Mouse (Mus musculus) midbrain, embryonic 11.5 days (tissue): ENCODE measurements around the gene Tmem87a. TPM values are rescaled to one million over a fixed set of nuclear protein-coding genes. Genes with fewer than 3 reads are reported as not detected.

Source experiments
- ATAC-seq: fragments of 200-750 bp; cut with Nextera tagmentation; 2 replicates; pipeline ENCODE4 v1.8.0; 2017; ENCODE audit warnings: moderate TSS enrichment, moderate library complexity; ENCODE audit not compliant: low FRiP score
- DNase-seq: peaks from one replicate; pipeline ENCODE4 v3.0.0; 2015; ENCODE audit warnings: low spot score; ENCODE audit errors: missing footprints
- H3K27ac ChIP-seq: fragments of 300-500 bp; sonication (generic); 2 replicates; pipeline ENCODE4 v1.5.1; 2014; ENCODE audit warnings: low read depth, low read length
- H3K27me3 ChIP-seq: fragments of 300-500 bp; sonication (generic); 2 replicates; pipeline ENCODE4 v1.6.1; 2014; ENCODE audit warnings: mild to moderate bottlenecking, low read length, moderate library complexity, mixed read lengths; ENCODE audit not compliant: control insufficient read depth, insufficient read depth
- H3K36me3 ChIP-seq: fragments of 300-500 bp; sonication (generic); 2 replicates; pipeline ENCODE4 v1.6.1; 2014; ENCODE audit warnings: mild to moderate bottlenecking, low read length, moderate library complexity, mixed read lengths; ENCODE audit not compliant: control insufficient read depth, insufficient read depth
- H3K4me1 ChIP-seq: fragments of 300-500 bp; sonication (generic); 2 replicates; pipeline ENCODE4 v1.6.1; 2014; ENCODE audit warnings: low read length; ENCODE audit not compliant: control insufficient read depth, insufficient read depth
- H3K4me2 ChIP-seq: fragments of 300-500 bp; sonication (generic); 2 replicates; pipeline ENCODE4 v1.6.1; 2014; ENCODE audit warnings: mild to moderate bottlenecking, moderate library complexity
- H3K4me3 ChIP-seq: fragments of 300-500 bp; sonication (generic); 2 replicates; pipeline ENCODE4 v1.5.1; 2014; ENCODE audit warnings: low read depth, low read length
- H3K9ac ChIP-seq: fragments of 300-500 bp; sonication (generic); 2 replicates; pipeline ENCODE4 v1.6.1; 2014; ENCODE audit warnings: low read length
- H3K9me3 ChIP-seq: fragments of 300-500 bp; sonication (generic); 2 replicates; pipeline ENCODE4 v1.6.1; 2016; ENCODE audit warnings: low read length; ENCODE audit not compliant: control insufficient read depth
- WGBS: fragments of 180-500 bp; shearing (Covaris S2); extraction: QIAGEN DNeasy Blood & Tissue Kit; methylation state at CpG from one replicate; pipeline ENCODE4 v1.1.7; 2014; 5-methylcytosine and 5-hydroxymethylcytosine counted together
- polyA plus RNA-seq: library from polyadenylated mRNA; unstranded; fragments of >200 nt; fragmentation: Nextera tagmentation; extraction: Ambion mirVana; gene quantifications from 2 replicates; pipeline ENCODE4 v1.2.1, GENCODE M21; 2014

Tmem87a gene
- polyA plus RNA-seq, 1 experiment from 2014 or later = 8.3 TPM

DNA sequence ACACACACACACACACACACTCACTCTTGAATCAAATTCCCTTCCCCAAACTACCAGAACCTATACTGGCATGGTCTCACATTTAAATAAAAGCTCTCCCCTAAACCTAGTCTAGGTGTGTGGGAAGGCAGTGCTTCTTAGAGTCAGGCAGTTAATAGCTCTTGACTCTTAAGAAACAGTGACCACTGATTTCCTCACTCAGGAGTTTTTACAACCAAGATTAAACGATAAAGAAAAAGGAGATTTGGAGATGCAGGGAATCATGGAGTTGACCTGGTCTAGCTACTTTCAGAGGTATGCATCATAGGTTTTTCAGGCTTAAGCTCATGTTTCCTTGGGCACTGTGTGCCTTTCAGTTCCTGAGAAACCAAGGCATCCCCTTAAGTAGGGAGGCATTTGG lies 17.6 kb downstream of the Tmem87a start:
- WGBS = 100% methylated on average over 1 of the region's 1 CpGs
- DNase-seq (no peak), ATAC-seq (no peak)
- Histone ChIP-seq H3K9me3 (no peaks in the 10 kb centered on the region), H3K4me3 (no peak overlapping the region), H3K4me2 (no peak overlapping the region), H3K27ac (no peak overlapping the region), H3K36me3 (peaks cover 2% of the 10 kb centered on the region), H3K27me3 (no peaks in the 10 kb centered on the region), H3K4me1 (no peaks in the 10 kb centered on the region), H3K9ac (no peak overlapping the region)

DNA sequence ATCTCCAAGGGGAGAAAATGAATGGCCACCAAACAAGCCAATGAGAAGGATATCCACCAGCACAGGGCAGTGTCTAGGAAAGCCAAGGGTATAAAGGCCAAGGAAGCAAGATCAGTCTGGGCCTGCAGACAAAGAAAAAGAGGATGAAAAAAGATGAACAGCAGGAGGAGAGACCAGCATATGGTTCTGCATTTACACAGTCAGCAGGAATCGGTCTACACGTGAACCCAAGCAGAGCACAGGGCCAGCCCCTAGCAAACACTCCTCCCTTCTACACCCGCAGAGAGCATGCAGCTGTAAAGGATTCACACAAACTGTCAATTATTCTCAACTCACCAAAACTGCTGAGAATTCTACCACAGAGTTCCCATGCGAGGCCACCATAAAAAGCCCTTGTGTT lies 30.1 kb downstream of the Tmem87a start:
- 87% methylated on average over 4 of the region's 4 CpGs for WGBS
- Histone ChIP-seq H3K9me3 (no peaks in the 10 kb centered on the region), H3K9ac (no peak overlapping the region), H3K27ac (no peak overlapping the region), H3K4me1 (no peaks in the 10 kb centered on the region), H3K36me3 (peaks cover 5% of the 10 kb centered on the region; the same call in 1 of the 2 replicates), H3K4me2 (no peak overlapping the region), H3K27me3 (no peaks in the 10 kb centered on the region), H3K4me3 (no peak overlapping the region)
- DNase-seq (no peak), ATAC-seq (no peak)

DNA sequence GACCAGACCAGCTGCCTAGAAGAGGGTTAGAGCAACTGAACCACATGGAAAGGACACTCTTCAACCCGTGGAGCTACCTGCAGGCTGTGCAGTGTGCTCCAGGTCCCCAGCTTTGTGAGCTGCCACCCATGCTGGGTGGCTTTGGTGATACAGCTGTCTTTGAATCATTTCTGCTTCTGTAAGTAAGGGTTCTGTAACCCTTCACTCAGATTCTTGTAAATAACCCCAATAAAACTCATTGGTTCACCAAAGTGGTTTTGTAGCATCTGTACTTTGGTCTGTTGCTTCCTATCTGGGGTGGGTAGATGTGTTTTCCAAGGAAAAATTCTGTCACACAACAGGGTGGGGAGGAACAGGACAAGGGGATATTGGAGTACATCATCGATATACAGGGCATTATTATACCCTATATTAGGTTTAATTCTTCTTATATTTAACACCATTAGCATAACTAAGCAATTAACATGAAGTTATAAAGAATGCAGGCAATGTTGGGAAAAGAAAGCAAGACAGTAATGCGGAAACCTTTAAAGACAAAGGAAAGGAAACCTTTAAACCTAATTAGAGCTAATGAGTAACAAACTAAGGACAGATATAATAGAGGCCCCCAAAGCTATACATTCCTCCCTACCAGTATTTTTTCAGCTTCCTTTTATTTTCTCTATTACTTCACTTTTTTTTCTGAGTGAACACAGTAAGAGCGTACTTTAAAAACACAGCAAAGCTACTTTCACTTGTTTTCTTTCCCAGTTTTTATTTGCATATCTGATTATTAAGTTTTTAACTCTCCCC lies 36.3 kb downstream of the Tmem87a start:
- 95% methylated on average over 4 of the region's 4 CpGs for WGBS
- no peak overlapping the region for H3K27ac ChIP-seq
- H3K27me3 ChIP-seq = no peaks in the 10 kb centered on the region
- no peak overlapping the region for H3K4me2 ChIP-seq
- H3K36me3 ChIP-seq = peaks cover 11% of the 10 kb centered on the region; the same call in 1 of the 2 replicates
- no peak overlapping the region for H3K4me3 ChIP-seq
- DNase-seq (no peak), ATAC-seq (no peak)
- no peaks in the 10 kb centered on the region for H3K4me1 ChIP-seq
- no peaks in the 10 kb centered on the region for H3K9me3 ChIP-seq
- H3K9ac ChIP-seq = no peak overlapping the region

DNA sequence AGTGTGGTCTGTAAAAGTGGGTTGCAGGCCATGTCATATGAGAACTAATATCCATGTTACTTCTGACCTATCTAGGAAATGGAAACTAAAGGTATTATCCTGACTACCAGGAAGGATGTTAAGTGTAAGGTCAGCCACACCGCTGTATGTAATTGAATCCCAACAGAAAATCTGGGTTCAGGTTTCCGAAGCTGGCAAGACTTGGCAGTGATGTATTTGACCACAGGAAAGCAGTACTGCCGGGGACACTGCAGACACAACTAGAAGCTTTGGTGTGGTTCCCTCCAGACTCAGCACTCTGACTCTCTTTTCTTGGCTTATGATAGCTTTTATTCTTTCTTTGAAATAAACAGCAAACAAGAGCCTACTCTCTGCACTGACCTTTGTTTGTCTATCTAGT lies 37.4 kb downstream of the Tmem87a start:
- Histone ChIP-seq H3K4me2 (no peak overlapping the region), H3K36me3 (peaks cover 13% of the 10 kb centered on the region; the same call in 1 of the 2 replicates), H3K4me1 (no peaks in the 10 kb centered on the region), H3K27me3 (no peaks in the 10 kb centered on the region), H3K9ac (no peak overlapping the region), H3K27ac (no peak overlapping the region), H3K4me3 (no peak overlapping the region), H3K9me3 (no peaks in the 10 kb centered on the region)
- WGBS = 97% methylated on average over 3 of the region's 3 CpGs
- ATAC-seq = no peak
- DNase-seq = no peak

DNA sequence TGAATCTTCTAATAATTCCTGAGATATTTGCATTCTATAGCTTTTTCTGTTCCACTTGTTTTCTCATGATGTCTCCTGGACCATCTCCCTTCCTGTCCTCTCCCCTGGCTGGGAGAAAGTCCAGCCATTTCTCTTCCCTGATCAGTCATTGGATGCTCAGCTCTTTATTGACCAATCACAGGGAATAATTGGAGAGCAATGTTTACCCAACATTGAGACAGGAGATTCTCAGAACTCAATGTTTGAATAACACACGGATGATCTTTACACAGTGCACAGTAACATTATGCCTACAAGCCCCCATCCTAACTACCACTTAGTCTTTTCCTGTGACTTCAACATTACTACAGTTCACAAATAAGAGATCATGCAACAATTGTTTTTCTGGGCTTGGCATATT lies 43.5 kb downstream of the Tmem87a start:
- Histone ChIP-seq H3K9ac (no peak overlapping the region), H3K36me3 (peaks cover 6% of the 10 kb centered on the region; the same call in 1 of the 2 replicates), H3K27ac (no peak overlapping the region), H3K4me2 (no peak overlapping the region), H3K27me3 (no peaks in the 10 kb centered on the region), H3K4me3 (no peak overlapping the region), H3K4me1 (no peaks in the 10 kb centered on the region), H3K9me3 (no peaks in the 10 kb centered on the region)
- 88% methylated on average over 1 of the region's 1 CpGs for WGBS
- DNase-seq (no peak), ATAC-seq (no peak)

DNA sequence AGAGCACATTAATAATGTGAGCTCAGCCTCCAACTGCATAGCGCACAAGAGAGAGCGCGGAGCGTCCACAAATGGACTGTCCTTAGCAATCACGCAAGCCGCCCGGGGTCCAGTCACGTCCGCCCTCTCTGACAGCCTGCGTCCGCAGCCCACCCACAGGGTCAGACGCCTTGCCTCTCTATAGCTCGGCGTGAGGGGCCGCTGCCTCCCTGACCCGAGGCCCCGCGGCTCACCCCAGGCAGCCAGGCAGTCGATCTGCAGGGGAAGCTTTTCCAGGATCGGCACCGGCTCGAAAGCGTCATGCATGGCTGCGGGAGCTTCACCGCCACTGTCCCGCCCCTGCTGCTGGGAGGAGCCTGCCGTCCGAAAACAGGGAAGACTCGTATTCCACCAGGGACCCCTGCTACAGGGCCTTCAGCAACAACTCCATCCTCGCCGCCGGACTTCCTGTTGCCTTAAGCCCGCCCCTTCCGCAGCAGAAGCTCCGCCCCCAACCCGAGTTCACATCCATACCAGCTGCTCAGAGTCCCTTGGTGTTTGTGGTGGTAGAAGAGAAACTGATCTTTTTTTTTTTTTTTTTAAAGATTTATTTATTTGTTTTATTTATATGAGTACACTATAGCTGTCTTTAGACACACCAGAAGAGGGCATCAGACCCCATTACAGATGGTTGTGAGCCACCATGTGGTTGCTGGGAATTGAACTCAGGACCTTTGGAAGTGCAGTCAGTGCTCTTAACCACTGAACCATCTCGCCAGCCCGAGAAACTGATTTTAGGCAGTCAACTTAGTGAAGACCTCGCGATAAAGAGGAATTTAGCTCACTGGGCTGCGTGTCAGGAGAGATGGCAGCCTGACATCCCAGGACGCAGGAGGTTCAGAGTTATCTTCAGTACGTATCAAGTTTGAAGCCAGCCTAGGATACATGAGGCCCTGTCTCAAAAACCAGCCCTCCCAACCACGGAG lies 50.9 kb downstream of the Tmem87a start, which contains the start of gene Vps39:
Gene Vps39 (minus strand): TSS at position 456 of the 965 bp plus-strand sequence.
- H3K4me2 ChIP-seq = peak within 1 kb of the TSS; percentile 74
- no peaks in the 10 kb centered on the region for H3K9me3 ChIP-seq
- H3K9ac ChIP-seq = peak within 1 kb of the TSS; percentile 88
- ATAC-seq = peak; percentile 98
- H3K27me3 ChIP-seq = no peaks in the 10 kb centered on the region
- peaks cover 2% of the 10 kb centered on the region; the same call in 1 of the 2 replicates for H3K36me3 ChIP-seq
- peak within 1 kb of the TSS; percentile 62; the same call in 1 of the 2 replicates for H3K27ac ChIP-seq
- H3K4me1 ChIP-seq = peaks cover 11% of the 10 kb centered on the region; the same call in 1 of the 2 replicates
- WGBS = 12% methylated on average over 36 of the region's 44 CpGs
- peak within 1 kb of the TSS; percentile 87 for H3K4me3 ChIP-seq
- peak; percentile 97 for DNase-seq

DNA sequence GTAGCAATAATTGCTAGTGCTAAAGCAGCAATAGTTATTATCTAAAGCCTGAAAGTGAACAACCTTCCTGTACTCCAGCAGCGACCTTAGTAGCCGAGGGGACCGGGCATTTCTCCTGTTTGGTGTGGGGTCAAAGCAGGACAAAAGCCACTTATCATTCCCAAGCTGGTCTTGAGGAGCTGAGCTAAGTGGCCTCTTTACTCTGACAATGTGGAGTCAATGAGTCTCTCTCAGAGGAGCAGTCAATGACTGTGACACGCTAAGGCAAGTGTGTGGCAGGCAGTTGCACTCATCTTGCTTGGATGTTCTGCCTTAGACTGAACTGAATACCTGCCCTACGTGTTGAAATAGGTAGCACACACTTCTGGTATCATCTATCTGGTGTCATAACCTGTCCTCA lies 52.6 kb downstream of the Tmem87a start:
- ATAC-seq = no peak
- 84% methylated on average over 5 of the region's 5 CpGs for WGBS
- Histone ChIP-seq H3K9me3 (no peaks in the 10 kb centered on the region), H3K4me1 (peaks cover 11% of the 10 kb centered on the region; the same call in 1 of the 2 replicates), H3K9ac (no peak overlapping the region), H3K27ac (no peak overlapping the region), H3K4me2 (no peak overlapping the region), H3K27me3 (no peaks in the 10 kb centered on the region), H3K36me3 (peaks cover 2% of the 10 kb centered on the region; the same call in 1 of the 2 replicates), H3K4me3 (no peak overlapping the region)
- no peak for DNase-seq

DNA sequence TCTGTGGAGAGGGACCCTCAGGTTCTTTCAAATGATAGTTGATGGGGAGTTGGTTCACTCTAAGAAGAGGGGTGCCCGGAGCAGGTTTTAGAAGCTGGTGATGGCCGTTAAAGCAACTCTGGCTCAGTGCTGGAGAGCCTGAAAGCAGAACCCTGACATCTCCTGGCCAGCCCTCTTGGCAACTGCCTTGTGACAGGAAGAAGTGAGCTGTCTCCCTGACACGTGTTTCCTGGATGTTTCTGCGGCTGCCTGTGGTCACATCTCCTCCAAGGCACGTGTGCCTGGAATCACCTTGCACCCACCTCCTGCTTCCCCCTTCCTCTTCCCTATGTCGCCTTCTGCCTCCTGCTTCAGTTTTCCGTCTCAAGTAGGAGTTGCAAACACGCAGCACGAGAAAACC lies 55.8 kb downstream of the Tmem87a start:
- no peak for ATAC-seq
- Histone ChIP-seq H3K4me1 (peaks cover 11% of the 10 kb centered on the region; the same call in 1 of the 2 replicates), H3K9ac (no peak overlapping the region), H3K4me2 (no peak overlapping the region), H3K27me3 (no peaks in the 10 kb centered on the region), H3K9me3 (no peaks in the 10 kb centered on the region), H3K4me3 (no peak overlapping the region), H3K36me3 (0 out of 2 replicates have a peak, but pooled peaks cover 2% of the 10 kb centered on the region), H3K27ac (no peak overlapping the region)
- DNase-seq = no peak
- 86% methylated on average over 9 of the region's 9 CpGs for WGBS
